Mouse (Mus musculus) liver, embryonic 14.5 days (tissue): ENCODE data around the gene Gm9964.

ENCODE experiments used
- CTCF ChIP-seq: IDR thresholded peaks from 2 replicates; pipeline ENCODE4 v1.5.1; 2016; ENCODE audit warnings: antibody characterized with exemption, low read depth, control low read depth
- EP300 ChIP-seq: IDR thresholded peaks from 2 replicates; pipeline ENCODE4 v1.6.1; 2016; ENCODE audit warnings: antibody characterized with exemption, low read depth

GRCm38 (mm10) chr11:79325663-79326062 lies 29.0 kb upstream of the Gm9964 start:
- no peak for TF ChIP-seq CTCF
- TF ChIP-seq EP300: no peak
